Mouse (Mus musculus) spleen, adult 12 weeks (tissue): ENCODE results near the gene Nsl1.
"Not testable (repeated sequence)": the region's sequence is repeated elsewhere in the genome, so short reads cannot be mapped to it uniquely, and the experiment has no call there.

Source experiments
- DNase-seq: peaks from one replicate; pipeline ENCODE4 v3.0.0; 2022; ENCODE audit warnings: low spot score

The Nsl1 gene

DNA sequence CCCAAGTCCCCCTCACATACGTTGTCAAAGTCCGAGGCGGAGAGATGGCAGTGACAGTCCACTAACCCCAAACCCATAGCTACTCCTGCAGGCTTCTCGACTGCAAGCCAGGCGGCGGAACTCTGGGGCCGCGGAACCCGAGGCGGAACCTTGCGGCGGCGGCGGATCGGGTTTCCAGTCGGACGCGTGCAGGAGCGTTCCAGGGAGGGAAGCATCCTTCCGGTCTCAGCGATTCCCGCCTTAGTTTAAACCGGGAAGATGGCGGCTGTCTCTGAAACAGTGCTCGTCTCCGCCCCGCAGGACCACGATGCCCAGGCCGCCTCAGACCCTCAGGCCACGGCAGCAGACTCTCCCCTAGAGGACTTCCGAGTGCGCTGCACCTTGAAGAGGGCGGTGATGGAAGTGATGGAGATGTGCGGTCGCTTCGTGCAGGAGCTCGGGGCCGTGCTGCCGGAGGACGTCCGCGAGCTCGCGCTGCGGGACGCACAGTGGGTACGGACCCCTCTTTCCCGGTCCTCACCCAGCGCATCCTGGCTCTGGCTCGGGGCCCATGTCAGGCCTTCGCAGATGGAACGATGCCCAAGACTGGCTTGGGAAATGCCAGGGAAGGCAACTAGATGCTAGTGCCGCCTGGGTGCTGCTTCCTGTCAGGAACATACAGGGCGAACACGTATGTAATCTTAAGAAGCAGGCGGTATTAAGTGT, at the start of gene Nsl1, which contains the start of gene Tatdn3:
Gene Nsl1, plus strand, starts transcription at position 232 of the 705 bp plus-strand sequence.
Gene Tatdn3, minus strand, starts transcription at position 152 of the 705 bp plus-strand sequence.
- peak; percentile 86 for DNase-seq

DNA sequence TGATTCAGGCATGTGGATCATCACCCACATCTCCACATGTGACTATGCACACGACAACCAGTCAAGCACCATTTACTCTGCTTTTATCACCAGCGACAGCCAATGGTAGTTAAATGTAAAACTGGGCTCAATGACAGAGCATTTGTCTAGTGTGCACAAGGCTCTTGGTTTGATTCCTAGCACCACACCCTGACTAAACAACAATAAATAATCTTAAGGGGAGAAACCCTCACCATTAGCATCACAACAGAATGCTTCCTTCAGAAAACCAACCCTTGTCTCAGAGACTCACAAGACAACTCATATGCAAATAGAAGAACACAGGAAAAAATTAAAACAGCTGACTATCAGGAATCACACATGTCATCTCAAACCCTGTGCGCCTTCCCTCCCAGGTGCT, 48.5 kb upstream of the Nsl1 start:
- DNase-seq = no peak

DNA sequence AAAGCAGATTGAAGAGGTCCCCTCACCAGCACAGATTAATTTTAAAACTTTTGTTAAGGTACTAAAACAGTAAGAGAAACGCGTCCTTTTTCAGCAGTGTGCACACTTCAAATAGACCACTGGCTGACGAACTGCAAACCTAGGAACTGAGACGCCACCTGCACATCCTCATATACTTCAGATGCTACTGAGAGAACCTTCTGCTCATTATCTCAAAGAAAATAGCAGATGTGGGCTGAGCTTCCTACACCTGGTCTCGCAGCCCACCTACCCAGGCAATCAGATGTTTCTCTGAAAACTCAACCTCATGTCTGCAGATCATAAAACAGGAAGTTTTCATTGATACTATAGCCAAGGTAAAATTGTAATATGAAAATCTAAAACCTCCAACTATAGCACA, 43.0 kb upstream of the Nsl1 start:
- no peak for DNase-seq

DNA sequence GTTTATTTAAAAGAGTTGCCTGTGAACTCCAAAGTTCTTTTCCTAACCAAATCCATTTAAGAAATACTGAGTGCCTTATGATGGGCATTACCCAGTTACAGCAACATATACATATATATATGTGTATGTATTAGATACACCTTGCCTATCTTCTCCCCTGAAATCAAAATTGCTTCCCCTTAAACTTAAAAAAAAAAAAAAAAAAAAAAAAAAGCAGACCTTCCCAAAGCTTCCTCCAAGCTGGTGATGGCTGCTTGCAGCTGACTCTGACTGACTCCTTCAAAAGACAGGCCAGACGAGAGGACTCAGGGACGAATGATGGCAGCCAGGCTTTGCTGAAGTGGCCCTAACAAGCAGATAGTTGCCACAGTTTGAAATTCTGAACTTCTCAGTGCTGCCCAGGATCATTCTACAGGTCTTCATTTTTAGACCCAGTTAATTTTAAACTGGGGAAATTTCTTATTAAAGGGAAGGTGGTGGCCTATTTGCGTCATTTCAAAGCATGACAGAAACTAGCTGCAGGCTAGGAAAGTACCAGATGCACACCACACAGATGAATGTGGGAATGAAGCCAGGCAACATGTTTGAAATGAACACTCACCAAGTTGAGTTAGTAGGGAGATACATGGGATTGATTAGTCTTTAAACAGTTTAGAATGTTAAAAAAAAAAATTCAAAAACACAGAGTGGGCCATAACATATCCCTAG, 42.4 kb upstream of the Nsl1 start:
- no peak for DNase-seq

DNA sequence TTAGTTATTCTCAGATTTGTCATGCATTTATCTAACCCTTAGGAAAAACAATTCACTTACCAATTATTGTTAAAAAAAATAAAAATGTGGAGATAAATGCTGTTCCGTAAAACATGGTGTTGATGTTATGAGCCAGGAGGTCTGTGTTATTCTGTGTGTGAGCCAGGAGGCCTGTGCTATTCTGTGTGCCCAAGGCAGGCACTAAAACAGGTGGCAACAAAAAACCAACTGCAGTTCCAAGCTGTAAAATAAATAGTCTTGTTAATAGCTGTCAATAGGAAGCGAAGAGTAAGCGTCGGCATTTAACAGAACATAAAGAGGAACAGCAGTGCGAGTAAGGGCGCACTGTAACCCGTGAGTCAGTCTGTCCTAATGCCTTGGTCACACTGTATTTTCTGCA, 41.8 kb upstream of the Nsl1 start:
- DNase-seq = no peak

DNA sequence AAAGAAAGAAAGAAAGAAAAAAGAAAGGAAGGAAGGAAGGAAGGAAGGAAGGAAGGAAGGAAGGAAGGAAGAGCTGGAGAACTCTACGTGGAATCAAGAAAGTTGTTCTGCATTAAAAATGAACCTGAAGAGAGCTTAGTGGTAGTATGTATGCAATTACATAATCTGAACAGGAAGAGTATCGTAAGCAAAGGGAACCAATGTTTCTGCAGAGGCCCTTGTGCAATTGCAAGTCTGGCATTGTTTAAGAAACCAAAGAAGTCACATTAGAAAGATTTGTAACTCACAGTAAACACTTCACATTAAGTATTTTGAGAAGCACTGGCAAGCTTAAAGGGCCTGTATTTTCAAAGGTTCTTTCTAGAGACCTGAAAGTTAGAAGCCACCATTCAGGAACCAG, 39.7 kb upstream of the Nsl1 start:
- no peak for DNase-seq

DNA sequence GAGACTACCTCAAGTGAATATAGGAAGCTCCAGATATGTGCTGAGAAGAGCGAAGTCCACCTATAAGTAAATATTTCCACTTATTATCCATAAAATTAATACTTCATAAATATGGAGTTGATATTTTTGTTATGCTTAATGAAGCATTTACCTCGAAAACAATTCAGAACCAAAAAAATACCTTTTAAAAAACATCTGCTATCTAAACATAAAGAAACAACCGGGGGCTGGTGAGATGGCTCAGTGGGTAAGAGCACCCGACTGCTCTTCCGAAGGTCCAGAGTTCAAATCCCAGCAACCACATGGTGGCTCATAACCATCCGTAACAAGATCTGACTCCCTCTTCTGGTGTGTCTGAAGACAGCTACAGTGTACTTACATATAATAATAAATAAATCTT, 39.0 kb upstream of the Nsl1 start:
- DNase-seq = not testable (repeated sequence)

DNA sequence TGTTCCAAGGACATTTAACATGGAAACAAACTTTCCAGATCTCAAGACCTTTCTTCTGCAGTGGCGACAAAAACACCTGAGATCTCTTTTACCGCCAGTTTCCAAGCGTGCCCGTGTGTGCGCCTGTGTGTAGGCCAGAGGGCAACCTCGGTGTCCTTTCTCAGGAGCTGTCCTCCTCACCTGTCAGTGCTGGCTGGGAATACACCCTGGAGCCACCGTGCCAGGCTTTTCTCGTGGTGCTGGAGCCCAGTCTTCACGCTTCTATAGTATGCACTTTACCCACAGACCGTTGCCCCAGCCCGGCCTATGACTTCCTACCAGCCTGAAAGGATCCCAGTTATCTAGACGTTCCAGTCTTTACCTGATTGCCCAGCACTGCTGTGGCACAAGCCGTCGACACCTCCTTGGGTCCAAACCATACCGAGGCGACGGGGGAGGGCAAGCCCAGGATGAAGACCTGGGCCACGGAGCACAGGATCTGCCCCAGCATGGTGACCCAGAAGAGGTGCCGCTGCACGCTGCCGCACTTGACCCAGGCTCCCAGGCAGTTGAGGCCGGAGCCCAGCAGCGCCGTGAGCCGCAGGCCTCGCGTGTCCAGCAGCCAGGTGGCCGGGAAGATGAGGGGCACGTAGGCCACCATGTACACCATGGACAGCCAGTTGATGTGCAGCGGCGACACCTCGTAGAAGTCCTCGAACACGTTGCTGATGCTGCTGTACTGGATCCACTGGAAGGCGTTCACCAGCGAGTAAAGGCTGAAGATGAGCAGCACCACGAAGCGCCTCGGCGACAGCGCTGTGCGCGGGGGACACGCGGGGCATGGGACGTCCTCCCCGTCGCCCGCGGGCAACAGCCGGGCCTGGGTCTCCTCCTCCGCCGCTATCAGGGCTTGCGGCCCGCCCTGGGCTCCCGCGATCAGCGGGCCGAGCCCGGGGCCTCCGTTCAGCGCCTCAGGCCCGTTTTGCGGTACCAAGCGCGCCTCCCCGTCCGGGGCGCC, 37.5 kb upstream of the Nsl1 start:
- DNase-seq = no peak

DNA sequence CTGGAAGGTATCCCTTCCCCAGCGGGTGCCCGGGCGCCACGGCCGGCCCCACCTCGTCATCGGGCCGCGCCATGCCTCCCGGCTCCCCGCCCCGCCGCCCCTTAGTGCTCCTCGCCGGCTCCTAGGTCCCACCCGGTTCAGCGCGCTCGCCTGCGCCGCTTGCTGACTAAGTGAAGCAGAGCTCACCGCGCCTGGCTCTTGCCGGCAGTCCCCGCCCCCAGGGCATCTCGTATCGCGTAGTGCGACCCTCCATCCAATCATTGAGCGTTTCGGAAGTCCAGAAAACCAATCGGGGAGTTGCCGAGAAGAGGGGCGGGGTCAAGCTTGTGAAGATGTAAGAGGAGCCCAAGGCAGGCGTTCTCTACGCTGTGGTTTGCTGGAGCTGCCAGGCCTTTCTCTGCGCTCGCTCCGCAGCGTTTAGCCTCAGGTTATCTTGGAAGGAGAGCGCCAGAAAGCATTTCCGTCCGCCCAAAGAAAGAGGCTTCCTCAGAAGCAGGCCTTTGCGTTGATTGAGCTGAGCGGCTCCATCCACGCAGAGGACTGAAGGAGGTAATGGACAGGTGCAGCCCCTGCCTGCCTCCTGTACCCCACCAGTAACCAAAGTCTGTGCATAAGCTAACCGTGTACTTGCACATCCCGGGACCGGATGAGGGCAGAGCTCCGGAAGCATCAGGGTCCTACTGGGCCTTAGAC, 36.6 kb upstream of the Nsl1 start, which contains the start of gene Flvcr1:
Gene Flvcr1, minus strand, starts transcription at position 138 of the 693 bp plus-strand sequence.
- peak; percentile 93 for DNase-seq

DNA sequence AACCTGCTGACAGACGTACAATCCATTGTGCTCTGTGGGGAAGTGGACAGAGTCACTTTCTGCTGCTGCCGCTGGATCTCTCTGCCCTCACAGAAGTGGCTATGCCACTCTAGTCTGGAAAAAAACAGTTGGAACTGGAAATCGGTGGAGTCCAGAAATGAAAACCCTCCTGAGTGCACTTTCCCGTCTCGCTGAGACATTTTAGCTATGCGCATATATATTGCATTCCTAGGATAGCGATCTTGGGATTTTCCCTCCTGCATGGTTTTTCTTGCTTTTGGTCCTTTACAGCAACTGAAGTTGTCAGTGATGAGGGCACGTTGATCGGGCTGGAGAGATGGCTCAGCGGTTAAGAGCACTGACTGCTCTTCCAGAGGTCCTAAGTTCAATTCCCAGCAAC, 32.6 kb upstream of the Nsl1 start:
- DNase-seq = no peak

DNA sequence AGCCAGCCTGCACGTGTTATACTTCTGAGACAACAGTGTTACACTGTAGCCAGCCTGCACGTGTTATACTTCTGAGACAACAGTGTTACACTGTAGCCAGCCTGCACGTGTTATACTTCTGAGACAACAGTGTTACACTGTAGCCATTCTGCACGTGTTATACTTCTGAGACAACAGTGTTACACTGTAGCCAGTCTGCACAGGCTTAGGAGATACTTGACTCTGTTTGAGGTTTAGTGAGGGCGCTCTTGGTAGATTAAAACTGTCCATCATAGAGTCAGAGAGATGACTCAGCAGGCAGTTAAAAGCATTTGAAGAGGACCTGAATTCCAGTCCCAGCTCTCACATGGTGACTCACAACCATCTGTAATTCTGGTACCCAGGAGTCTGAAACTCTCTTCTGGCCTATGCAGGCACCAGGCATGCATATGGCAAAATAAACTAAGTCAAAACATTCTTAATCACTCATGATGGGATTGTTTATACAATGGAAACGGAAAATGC, 31.8 kb upstream of the Nsl1 start:
- DNase-seq = not testable (repeated sequence)

DNA sequence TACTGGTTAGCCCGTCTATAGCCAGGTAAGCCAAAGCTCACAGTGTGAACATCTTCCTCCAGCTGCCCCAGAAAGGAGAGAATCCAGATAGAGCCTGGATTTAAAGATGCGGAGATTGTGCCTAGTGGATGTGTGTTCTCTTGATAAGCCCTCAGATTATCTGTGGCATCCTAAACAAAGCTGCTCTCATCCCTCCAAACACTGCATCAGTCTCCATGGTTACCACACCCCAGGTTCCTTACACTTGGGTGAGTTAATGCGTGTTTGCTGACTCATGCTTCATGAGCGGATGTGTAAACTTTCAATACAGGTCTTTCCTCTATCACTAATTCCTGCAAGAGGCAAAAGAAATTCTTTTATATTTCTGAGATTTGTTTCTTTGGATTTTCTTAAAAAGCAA, 27.2 kb upstream of the Nsl1 start:
- DNase-seq = no peak

DNA sequence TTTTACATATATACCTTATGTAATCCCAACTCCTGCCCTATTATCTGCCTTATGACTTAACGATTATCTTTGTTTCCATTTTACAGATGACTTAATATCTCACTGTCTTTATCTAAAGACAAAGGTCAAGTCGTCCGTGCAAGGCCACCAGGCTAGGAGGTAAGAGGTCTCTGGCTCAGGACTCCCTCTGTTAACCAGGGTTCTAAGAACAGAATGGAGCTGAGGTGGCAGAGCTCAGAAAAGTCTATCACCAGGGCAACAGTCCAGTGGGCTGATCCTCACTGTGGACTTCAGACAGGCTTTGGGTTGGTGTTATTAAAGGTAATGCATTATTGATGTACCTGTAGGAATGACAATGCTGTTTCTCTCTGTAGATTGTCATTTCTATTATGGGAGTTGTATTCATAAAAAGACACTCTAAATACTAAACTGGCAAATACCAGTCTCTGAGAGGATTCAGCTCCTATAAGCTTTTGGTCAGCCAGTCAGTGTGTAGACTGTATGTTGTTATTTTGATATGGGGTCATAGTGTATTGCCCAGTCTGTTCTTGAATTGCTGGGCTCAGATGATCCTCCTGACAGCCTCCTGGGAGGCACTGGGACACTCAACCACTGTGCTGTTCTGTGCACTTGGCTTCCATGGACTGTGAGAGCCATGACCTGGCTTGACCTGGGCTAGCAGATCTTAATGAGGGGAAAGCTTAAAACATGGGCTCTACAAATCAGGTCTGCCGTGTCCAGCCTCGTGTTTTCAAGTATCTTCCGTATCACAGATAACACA, 26.1 kb upstream of the Nsl1 start, which contains the start of gene Spata45:
Gene Spata45, plus strand, starts transcription at position 86 of the 781 bp plus-strand sequence.
- DNase-seq = no peak

DNA sequence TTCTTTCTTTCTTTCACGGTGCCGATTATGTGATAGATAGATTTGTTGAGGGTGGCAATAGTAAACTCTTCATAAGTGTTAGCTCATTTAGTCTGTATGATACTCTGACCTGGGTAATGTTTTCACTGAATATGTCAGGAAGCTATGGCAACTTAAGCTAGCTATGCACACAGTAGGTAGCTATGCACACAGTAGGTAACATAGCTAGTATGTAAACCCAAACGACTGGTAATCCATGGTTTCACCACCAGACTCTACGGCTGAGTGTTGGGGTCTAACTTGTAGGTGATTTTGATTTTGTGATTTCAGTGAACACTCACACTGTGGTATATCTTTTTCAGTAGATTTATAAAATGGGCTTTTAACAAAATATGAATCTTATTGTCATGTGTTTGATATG, 24.8 kb upstream of the Nsl1 start:
- no peak for DNase-seq

DNA sequence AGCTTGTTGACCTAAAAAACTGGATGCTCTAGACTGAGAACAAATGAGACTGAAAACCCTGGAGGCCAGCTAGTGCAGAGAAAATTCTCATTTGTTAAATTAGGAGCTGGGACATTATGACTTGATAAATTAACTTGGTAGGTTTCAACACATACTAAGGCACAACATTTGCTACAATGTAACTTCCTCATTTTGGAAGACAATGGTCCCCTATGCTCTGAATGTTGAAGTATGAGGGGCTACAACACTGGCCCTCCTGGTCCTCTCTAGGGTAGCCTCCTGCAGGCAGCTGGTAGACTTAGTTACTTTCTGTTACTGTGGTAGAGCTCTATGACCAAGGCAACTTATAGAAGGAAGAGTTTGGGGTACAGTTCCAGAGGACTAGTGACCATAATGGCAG, 21.5 kb upstream of the Nsl1 start:
- DNase-seq = no peak

DNA sequence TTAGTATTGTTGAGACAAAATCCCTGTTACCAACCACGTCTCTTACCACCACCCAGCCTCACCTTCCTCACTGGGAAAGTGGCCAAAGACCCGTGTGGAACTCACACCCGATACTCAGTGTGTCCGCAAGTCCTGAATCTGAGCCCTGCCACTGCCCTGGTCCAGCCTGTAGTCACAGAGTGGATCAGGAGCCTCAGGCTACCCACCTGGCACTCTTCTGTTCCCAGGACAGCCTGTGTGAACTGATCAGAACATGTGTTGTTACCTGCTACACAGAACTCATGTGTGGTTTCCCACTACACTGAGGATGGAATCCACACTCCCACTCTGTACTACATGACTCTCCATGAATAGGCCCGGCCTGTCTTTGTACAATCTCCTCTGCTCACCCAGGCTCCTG, 20.7 kb upstream of the Nsl1 start:
- no peak for DNase-seq

DNA sequence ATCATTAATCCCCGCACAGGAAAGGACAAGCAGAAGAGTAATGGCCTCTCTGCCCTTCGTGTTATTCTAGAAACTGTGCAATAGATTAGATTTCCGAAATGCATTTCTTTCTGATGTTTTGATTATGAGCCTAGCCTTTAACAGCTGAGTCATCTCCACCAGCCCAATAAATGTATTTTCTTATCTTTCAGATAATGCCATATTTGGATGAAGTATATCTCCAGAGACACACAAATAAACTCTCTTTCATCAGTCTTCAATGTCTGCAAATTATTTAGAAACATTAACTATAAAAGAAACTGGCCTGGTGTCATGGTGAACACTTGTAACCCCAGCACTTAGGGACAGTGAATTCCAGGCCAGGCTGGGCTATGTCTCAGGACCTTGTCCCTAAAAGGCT, 20.1 kb upstream of the Nsl1 start:
- no peak for DNase-seq

DNA sequence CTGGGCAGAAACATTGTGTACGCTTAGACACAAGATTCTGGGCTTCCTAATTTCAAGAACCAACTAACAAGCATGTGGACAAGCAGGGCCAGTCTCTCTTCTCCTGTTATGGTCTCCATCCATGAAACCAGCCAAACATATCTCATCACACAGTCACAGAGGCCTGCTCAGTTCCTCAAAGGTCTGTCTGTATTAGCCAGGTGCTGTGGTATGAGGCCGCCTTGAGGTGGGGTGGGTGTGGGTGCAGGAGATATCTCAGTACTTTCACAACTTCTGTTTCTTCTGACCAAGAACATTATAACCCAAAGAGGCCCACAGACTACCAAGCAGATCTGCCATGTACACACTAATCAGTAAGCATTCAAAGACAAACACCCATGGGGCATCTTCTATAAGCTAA, 17.5 kb upstream of the Nsl1 start:
- no peak for DNase-seq

DNA sequence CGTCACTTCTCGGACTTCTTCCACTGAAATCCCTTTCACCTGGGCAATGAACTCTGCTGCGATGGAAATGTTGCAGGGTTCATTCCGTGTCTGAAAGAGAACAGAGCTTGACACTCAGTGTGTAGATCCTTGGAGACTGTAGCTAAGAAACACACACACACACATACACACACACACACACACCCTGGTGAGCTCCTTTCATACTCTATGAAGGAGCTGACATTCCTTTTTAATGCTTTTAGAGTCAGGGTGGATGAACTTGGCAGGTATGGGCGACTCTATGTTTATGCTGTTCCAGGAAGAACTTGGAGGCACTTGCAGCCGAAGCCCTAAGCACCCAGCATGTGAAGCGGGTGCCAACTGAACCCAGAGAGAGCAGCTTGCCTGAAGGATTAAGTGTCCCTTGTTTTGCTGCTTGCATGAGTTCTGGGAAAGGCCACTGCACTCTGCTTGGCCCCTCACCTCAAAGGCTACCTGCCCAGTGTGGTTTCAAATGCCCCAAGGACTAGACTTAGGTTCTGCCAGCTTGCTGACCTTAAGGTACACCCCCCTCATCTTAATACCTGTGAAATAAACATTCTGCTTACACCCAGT, 16.5 kb upstream of the Nsl1 start:
- no peak for DNase-seq

DNA sequence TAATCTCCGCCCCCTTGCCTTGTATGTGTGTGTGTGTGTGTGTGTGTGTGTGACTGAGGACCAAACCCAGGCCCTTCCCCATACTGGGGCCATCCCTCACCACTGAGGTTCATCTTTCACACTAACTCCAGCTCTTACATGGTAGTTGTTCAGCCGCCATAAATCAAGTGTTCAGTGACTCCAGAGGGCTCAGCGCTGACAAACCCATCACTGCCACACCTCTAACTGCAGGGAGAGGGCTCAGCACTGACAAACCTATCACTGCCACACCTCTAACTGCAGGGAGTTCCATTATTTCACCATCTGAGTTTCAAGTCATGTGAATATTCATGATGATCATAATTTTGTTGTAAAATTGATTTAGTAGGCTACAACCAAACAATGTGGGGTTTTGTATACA, 9.3 kb upstream of the Nsl1 start:
- DNase-seq = no peak
